Mouse (Mus musculus) left cerebral cortex, postnatal 25 days (tissue): Measurements from ENCODE around the gene Ogdh. TPM values are rescaled to one million over a fixed set of nuclear protein-coding genes. Genes with fewer than 3 reads are reported as not detected.
"Not testable (repeated sequence)": the region's sequence is repeated elsewhere in the genome, so short reads cannot be mapped to it uniquely, and the experiment has no call there.

Experiments used
- DNase-seq, 2 experiments: peaks; one replicate each; pipeline ENCODE4 v3.0.0; 2022; ENCODE audit warnings: low spot score in 2 of 2, mixed read lengths in 1 of 2
- intact Hi-C: fragments of 180-260 bp; cut with DNase I; formaldehyde crosslinking; loops from one replicate; pipeline ENCODE4 v1.15.1; 2025
- total RNA-seq, 2 experiments: library from RNA; stranded (reverse); gene quantifications; 2 replicates each; pipeline ENCODE4 v1.2.3; 2021

The Ogdh gene
- total RNA-seq, 2 experiments from 2014 or later, result 240 to 254 TPM

DNA sequence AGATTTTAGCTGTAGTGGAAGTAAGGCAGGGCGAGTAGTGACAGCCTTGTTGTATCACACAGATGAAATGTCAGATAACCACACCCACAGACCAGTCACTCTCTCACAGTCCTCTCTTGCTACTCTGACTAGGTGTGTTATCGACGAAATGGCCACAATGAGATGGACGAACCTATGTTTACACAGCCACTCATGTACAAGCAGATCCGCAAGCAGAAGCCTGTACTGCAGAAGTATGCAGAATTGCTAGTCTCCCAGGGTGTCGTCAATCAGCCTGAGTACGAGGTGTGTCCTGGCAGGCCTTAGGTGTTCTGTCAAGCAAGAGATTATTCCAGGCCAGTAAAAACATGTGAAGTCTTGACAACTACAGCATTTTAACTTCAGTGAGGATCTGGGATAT, 55.5 kb downstream of the Ogdh start:
- intact Hi-C loops, result no loop called here
- no peak for DNase-seq

GRCm38 (mm10) chr11:6348681-6349200, 57.3 kb downstream of the Ogdh start:
- no peak for DNase-seq
- intact Hi-C loops, result no loop called here

DNA sequence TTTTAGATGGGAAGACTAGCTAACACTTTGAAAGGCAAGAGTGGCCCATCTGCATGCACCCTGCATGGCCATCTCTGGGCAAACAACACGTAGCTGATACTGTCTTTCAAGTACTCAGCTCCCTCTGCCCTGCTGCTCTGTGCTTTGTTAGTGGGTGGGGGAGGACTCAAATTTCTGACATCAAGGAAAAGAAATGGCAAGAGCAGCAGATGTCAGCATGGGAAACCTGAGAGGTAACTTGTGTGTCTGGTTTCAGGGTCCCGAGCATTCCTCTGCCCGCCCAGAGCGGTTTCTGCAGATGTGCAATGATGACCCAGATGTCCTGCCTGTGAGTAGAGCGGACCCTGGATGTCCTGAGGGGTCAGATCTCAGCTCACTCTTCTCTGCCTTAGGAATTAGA, 58.2 kb downstream of the Ogdh start:
- no peak for DNase-seq

GRCm38 (mm10) chr11:6355106-6355505, 63.7 kb downstream of the Ogdh start:
- intact Hi-C loops, result no loop called here
- no peak for DNase-seq

More for the DNA sequence above, 58.2 kb downstream of the Ogdh start:
- intact Hi-C loops, result no loop called here

- intact Hi-C loops, result no loop called here
- DNase-seq, result no peak
Measured at GRCm38 (mm10) chr11:6364581-6365275, 73.3 kb downstream of the Ogdh start.

- intact Hi-C loops, result loop anchor here (2.0 kb wide), 1 partner anchor 45 kb away; no protein-coding TSS in a partner anchor
- DNase-seq, result peak; percentile 54 to 69
Measured at GRCm38 (mm10) chr11:6365885-6366284, 74.5 kb downstream of the Ogdh start.

DNA sequence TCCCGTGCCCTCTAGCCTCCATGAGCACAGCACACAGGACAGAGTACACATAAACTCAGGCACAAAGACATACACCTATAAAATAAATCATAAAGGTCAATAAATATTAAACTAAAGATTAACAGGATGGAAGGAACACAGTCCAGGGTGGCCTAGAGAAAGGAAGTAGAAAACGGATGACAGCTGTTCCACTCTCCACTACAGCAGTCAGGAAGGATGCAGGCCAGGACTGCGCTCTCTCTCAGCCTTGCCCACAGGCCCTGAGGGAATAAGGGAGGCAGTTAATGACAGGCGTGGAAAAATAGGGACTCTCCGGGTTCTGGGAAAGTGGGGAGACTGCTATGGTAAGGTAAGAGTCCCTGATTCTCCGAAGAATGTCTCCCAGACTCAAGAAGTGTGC, 75.0 kb downstream of the Ogdh start:
- intact Hi-C loops, result loop anchor here (2.0 kb wide), 1 partner anchor 44 kb away; no protein-coding TSS in a partner anchor

GRCm38 (mm10) chr11:6367156-6367555, 75.7 kb downstream of the Ogdh start:
- intact Hi-C loops, result loop anchor here (2.0 kb wide), 1 partner anchor 44 kb away; no protein-coding TSS in a partner anchor
- DNase-seq, result no peak

More for the DNA sequence above, 75.0 kb downstream of the Ogdh start:
- no peak for DNase-seq

DNA sequence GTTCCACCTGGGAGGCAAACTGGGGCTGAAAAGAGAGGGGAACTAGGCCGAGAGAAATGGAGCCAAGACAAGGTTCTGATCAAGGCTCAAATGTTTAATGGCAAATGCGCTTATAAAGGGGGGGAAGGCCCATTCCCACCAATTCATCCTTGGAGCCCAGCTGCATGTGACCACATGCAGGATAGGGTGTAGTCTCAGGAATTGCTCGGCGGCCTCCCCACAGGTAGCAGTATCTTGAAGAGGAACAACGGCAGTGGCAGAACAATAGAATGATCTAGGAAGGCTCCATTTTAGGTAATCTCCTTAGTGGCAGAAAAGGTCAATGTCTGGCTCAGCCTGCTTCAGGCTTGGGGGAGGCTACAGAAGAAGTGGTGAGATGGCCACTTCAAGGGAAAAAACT, 76.6 kb downstream of the Ogdh start:
- not testable (repeated sequence) for DNase-seq
- intact Hi-C loops, result loop anchor here (2.0 kb wide), 1 partner anchor 43 kb away; no protein-coding TSS in a partner anchor

- intact Hi-C loops, result no loop called here
- DNase-seq, result no peak
Measured at GRCm38 (mm10) chr11:6371376-6372155, 80.1 kb downstream of the Ogdh start.

GRCm38 (mm10) chr11:6372784-6373183, 81.4 kb downstream of the Ogdh start:
- no peak for DNase-seq
- intact Hi-C loops, result no loop called here

GRCm38 (mm10) chr11:6380916-6381315, 89.5 kb downstream of the Ogdh start:
- DNase-seq, result peak in 1 of 2 experiments; percentile 37
- intact Hi-C loops, result no loop called here

GRCm38 (mm10) chr11:6388126-6388725, 96.8 kb downstream of the Ogdh start:
- DNase-seq, result no peak
- intact Hi-C loops, result no loop called here

GRCm38 (mm10) chr11:6388726-6389413, 97.4 kb downstream of the Ogdh start, which contains the start of gene Zmiz2:
Gene Zmiz2 (plus strand): TSS chr11:6389074.
- intact Hi-C loops, result no loop called here
- DNase-seq, result peak; percentile 94 to 97

DNA sequence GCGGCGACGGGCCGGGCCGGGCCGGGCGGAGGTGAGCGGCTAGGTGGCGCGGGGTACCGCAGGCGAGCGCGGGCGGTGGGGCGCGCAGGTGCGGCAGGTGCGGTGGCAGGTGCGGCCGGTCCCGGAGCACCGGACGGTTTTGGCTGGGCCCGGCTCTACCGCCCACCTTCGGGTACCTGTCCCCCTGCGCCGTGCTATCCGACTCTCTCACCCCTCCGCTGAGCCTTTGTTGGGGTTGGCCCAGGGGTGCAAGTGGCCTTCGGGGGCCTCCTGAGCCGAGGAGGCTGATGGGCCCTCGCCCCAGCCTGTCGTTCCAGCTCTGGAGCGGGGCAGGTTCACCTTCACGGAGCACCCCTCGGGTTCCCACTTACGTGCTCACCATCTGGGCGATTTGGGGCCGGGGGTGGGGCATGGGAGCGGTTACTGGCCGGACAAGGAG, 98.1 kb downstream of the Ogdh start:
- intact Hi-C loops, result no loop called here
- DNase-seq, result no peak

GRCm38 (mm10) chr11:6390376-6391053, 99.1 kb downstream of the Ogdh start:
- no peak for DNase-seq
- intact Hi-C loops, result no loop called here

GRCm38 (mm10) chr11:6391516-6392276, 100.3 kb downstream of the Ogdh start:
- intact Hi-C loops, result no loop called here
- DNase-seq, result no peak

- no peak for DNase-seq
- intact Hi-C loops, result no loop called here
Measured at GRCm38 (mm10) chr11:6392857-6393256, 101.4 kb downstream of the Ogdh start.
